Mouse (Mus musculus) layer of hippocampus, postnatal 10 days (tissue): ENCODE measurements at regions not wholly inside any gene's neighbourhood (a gene's known extent, or its start where the extent isn't known, plus 50 kb on each side); places are given as distances from the start of the nearest gene placed in this dataset.

Experiments used
- DNase-seq, 2 experiments: peaks; one replicate each; pipeline ENCODE4 v3.0.0; 2021; ENCODE audit warnings: low spot score in 2 of 2

GRCm38 (mm10) chr9:84408260-84409203 lies 483.6 kb downstream of the Bckdhb start:
- peak in 1 of 2 experiments; percentile 9 for DNase-seq
